In the genomic region with DNA sequence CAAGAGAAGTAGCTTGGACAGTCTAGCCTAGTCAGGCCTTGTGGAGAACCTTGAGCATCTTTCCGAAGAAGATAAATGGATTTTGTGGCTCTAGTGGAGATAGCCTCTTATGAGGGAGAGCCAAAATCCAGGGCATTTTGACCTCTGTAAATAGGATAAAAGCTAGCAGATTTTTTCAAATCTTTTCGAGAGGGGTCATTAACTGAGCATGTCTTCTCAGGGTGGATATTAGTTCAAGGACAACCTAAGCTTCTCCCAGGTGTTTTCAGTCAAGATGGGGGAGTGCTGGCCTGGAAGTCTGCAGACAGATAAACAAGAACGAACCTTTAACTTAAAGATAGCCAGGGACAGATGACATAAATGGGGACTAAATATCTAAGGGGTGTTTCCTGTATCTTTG, we compare ENCODE assay signal across 30 mouse cellular contexts.
"Had no signal": no experiment of that assay in that cellular context is flagged by ENCODE, and none has a peak within 500 bp of the region (broad histone marks: within the 10 kb centered on the region; RNA-seq: fewer than 3 reads in every experiment).

No protein-coding gene starts in this region.

- DNase-seq: heart, postnatal 10 days; heart, postnatal 14 days; heart, postnatal 36 days; heart, postnatal 4 days; kidney, adult 11 months; kidney, adult 18-20 months; kidney, adult 2 months; kidney, adult 8-10 months; kidney, adult 9 months; kidney, postnatal 10 days; kidney, postnatal 14 days; kidney, postnatal 25 days; kidney, postnatal 36 days; kidney, postnatal 4 days; layer of hippocampus, adult 9-11 months; layer of hippocampus, postnatal 36 days had no signal

- H3K4me1 ChIP-seq: heart, embryonic 12.5 days; heart, embryonic 13.5 days; heart, embryonic 15.5 days; intestine, embryonic 15.5 days; kidney, embryonic 15.5 days had no signal

- H3K27ac ChIP-seq: heart, embryonic 13.5 days; heart, embryonic 15.5 days; hindbrain, embryonic 10.5 days; hindbrain, embryonic 12.5 days; hindbrain, embryonic 13.5 days; hindbrain, embryonic 14.5 days; hindbrain, embryonic 15.5 days; hindbrain, postnatal 0 days; intestine, embryonic 15.5 days; kidney, embryonic 15.5 days; kidney, postnatal 0 days; left cerebral cortex, adult 2 months had no signal

- H3K4me3 ChIP-seq: heart, embryonic 12.5 days; heart, embryonic 13.5 days; heart, embryonic 15.5 days; hindbrain, embryonic 10.5 days; hindbrain, embryonic 12.5 days; hindbrain, embryonic 13.5 days; hindbrain, embryonic 15.5 days; intestine, embryonic 15.5 days; kidney, embryonic 15.5 days; layer of hippocampus, adult 2 months; left cerebral cortex, adult 2 months had no signal

- H3K9ac ChIP-seq: heart, embryonic 12.5 days; heart, embryonic 13.5 days; heart, embryonic 15.5 days; hindbrain, embryonic 12.5 days; hindbrain, embryonic 13.5 days; hindbrain, embryonic 14.5 days; hindbrain, embryonic 15.5 days; intestine, embryonic 15.5 days; kidney, embryonic 15.5 days had no signal

- H3K36me3 ChIP-seq: heart, embryonic 12.5 days; heart, embryonic 13.5 days; heart, embryonic 15.5 days; hindbrain, embryonic 10.5 days; hindbrain, embryonic 12.5 days; intestine, embryonic 15.5 days; kidney, embryonic 15.5 days had no signal

- H3K27me3 ChIP-seq: heart, embryonic 12.5 days; heart, embryonic 13.5 days; heart, embryonic 15.5 days; hindbrain, embryonic 12.5 days; hindbrain, embryonic 13.5 days; hindbrain, embryonic 15.5 days; intestine, embryonic 15.5 days; kidney, embryonic 15.5 days had no signal
